ENCODE assay signal across 12 mouse cellular contexts in the genomic region with DNA sequence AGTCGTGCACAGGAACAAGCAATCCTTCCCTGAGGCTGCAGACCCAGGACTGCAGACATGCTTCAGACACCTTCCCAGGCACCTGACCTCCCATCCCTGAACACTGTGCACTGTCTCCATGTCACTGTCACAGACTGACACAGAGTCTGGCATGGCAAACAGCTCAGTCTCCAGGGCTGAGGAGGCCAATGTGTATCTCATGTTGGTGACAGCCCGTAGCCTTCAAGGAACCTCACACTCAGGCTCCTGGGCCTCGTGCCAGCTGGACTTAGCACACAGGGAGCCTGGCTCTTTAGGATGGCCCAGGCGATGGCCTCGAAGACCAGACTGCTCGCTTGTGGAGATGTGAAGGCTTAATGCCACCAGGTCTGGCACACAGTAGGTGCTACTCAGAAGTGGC. TPM values are rescaled to one million over a fixed set of nuclear protein-coding genes. Genes with fewer than 3 reads are reported as not detected.
A peak's percentile ranks its signal among the peaks of the same experiment; 100 is the strongest.
DNase-seq lines count a peak whose midpoint lies in the region; TF ChIP-seq lines count a peak whose summit lies in the region.
"Had no signal": no experiment of that assay in that cellular context is flagged by ENCODE, and none has a peak within 500 bp of the region (broad histone marks: within the 10 kb centered on the region; RNA-seq: fewer than 3 reads in every experiment).

No protein-coding gene starts in this region.

- no peak for TF ChIP-seq CTCF in brain, embryonic 14.5 days (IDR thresholded peaks at IDR 0.05; ENCODE audit: borderline replicate concordance, extremely low read depth, insufficient read depth, insufficient read length)
- TF ChIP-seq CTCF in left cerebral cortex, adult 2 months (IDR thresholded peaks at IDR 0.05) = no peak

- no peak overlapping the region for H3K4me3 ChIP-seq in left cerebral cortex, adult 2 months

- DNase-seq in ovary, adult 18-20 months (ENCODE audit: low spot score) = peak; percentile 60
- no peak for DNase-seq in ovary, postnatal 10 days (ENCODE audit: low spot score)
- peak; percentile 31 for DNase-seq in brain, embryonic 14.5 days (ENCODE audit: low read depth)
- DNase-seq in gastrocnemius, postnatal 10 days = peak; percentile 54
- peak; percentile 63 for DNase-seq in lung, postnatal 36 days
- no peak for DNase-seq in left cerebral cortex, adult 2 months (ENCODE audit: extremely low spot score in 1 of 2, low spot score in 2 of 2)
- DNase-seq in yolk sac, embryonic 10.5 days (ENCODE audit: low spot score) = no peak
- no peak for DNase-seq in layer of hippocampus, adult 8-10 months (ENCODE audit: low spot score in 2 of 2)
- DNase-seq: liver had no signal

- intact Hi-C loops in left cerebral cortex, adult 2 months (cut with DNase I) = no loop called here

- H3K27ac ChIP-seq in left cerebral cortex, adult 2 months = no peak overlapping the region

- TF ChIP-seq POLR2A in brain, embryonic 14.5 days (IDR thresholded peaks at IDR 0.05; ENCODE audit: borderline replicate concordance, extremely low read depth, insufficient read depth, insufficient read length, poor library complexity, severe bottlenecking) = no peak

RNA-seq across cellular contexts. Expression of a gene that starts 27.4 kb away (rescaled TPM):
- polyA plus RNA-seq in brain, embryonic 14.5 days (2012; rRNA removed) = 0.03 and 0.08 TPM in 2 replicates
- total RNA-seq in gastrocnemius, postnatal 10 days (2021) = not detected
- under 1 TPM in 1 of 2 experiments, not detected in 1; 0.28 TPM for total RNA-seq in left cerebral cortex, adult 2 months (2021)
- total RNA-seq in layer of hippocampus, adult 8-10 months (2022) = not detected
- total RNA-seq: ES-E14 had no signal
- polyA plus RNA-seq: heart, embryonic 14.5 days; small intestine, adult 2 months had no signal

RNA-seq across cellular contexts. Expression of a gene that starts 37.6 kb away (rescaled TPM):
- 5.6 and 13.4 TPM in 2 replicates for polyA plus RNA-seq in brain, embryonic 14.5 days (2012; rRNA removed)
- under 1 TPM; 0.90 to 0.96 TPM for total RNA-seq in gastrocnemius, postnatal 10 days (2021)
- 10 to 100 TPM; 85.4 to 89.5 TPM for total RNA-seq in left cerebral cortex, adult 2 months (2021)
- total RNA-seq in layer of hippocampus, adult 8-10 months (2022) = 10 to 100 TPM; 34.0 to 50.8 (median 41.7) TPM

Comparison
In these comparisons a context has a peak if more than half of its experiments do, and no peak if none do; other contexts are left out.
1. DNase-seq: peak in ovary, adult 18-20 months (single experiment), brain, embryonic 14.5 days (single experiment), gastrocnemius, postnatal 10 days (single experiment) and lung, postnatal 36 days (single experiment); none in ovary, postnatal 10 days (single experiment), left cerebral cortex, adult 2 months (0 of 2), yolk sac, embryonic 10.5 days (single experiment) and layer of hippocampus, adult 8-10 months (0 of 2).
2. RNA of a gene that starts 37.6 kb away (total RNA-seq): 85.4 to 89.5 TPM in left cerebral cortex, adult 2 months and 34.0 to 50.8 TPM in layer of hippocampus, adult 8-10 months; 0.90 to 0.96 TPM in gastrocnemius, postnatal 10 days; every median in the first group is over 10 times any median in the second.